Mouse (Mus musculus) cerebellum, postnatal 36 days (tissue): ENCODE measurements at regions not wholly inside any gene's neighbourhood (a gene's known extent, or its start where the extent isn't known, plus 50 kb on each side); places are given as distances from the start of the nearest gene placed in this dataset.

Experiments used
- DNase-seq, 2 experiments: peaks; one replicate each; pipeline ENCODE4 v3.0.0; 2021 to 2022; ENCODE audit warnings: mixed read lengths in 2 of 2

- DNase-seq: peak; percentile 6 to 7
Measured at GRCm38 (mm10) chr16:83250346-83250745, 422.2 kb downstream of the Gm21833 start.

GRCm38 (mm10) chr16:83254183-83254582, 426.0 kb downstream of the Gm21833 start:
- DNase-seq: no peak

DNA sequence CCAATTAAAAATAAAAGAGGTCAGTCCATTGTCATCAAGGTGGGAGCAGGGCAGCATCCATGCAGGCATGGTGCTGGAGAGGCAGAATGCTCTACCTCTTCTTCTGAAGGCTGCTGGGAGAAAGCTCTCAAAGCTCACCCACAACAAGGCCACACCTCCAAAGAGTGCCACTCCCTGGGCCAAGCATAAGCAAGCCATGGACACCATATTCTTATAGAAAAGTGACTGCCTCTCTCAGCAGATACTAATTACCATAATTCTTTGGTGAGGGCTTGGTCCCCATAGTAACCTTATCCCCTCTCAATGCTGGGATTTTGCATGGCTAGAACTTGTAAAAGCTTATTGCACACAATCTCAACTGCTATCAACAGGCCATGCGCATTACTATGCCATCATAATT, 443.7 kb downstream of the Gm21833 start:
- DNase-seq: no peak

DNA sequence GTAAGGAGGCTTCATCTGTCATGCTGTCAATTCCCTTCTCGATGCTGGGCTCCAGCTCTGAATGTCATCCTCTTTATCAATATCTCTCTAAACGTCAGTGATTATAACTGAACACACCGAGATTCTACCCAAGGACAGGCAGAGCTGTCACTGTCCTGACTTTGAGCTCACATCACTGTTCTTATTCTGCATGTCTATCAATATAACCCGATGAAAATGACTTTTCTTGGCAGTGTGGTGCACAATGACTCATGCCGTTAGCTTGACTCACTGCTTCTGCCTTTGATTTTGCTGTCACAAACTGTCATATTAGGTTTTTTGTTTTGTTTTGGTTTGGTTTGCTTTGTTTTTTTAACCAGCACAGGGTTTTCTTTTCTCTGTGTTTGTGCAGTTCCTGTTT, 488.1 kb downstream of the Gm21833 start:
- no peak for DNase-seq

DNA sequence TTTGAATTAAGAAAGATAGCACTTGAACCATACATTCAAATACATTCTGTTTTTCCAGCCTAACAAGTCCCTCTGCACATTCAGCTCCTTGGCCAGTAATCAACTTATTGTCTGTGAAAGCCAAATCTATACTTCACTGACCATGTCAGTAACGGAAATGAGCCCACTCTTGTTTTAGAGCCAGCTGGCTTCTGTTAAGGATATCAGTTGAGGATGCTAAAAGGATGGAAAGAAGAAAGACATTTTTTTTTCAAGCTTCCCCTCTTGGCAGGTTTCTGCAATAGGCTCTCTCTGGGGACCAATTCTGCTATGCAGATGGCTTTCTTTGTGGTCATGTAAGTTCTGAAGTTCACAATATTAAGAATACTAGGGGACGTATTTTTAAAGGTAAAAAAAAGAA, 498.6 kb downstream of the Gm21833 start:
- peak in 1 of 2 experiments; percentile 4 for DNase-seq

GRCm38 (mm10) chr16:83351069-83351468, 522.9 kb downstream of the Gm21833 start:
- no peak for DNase-seq

DNA sequence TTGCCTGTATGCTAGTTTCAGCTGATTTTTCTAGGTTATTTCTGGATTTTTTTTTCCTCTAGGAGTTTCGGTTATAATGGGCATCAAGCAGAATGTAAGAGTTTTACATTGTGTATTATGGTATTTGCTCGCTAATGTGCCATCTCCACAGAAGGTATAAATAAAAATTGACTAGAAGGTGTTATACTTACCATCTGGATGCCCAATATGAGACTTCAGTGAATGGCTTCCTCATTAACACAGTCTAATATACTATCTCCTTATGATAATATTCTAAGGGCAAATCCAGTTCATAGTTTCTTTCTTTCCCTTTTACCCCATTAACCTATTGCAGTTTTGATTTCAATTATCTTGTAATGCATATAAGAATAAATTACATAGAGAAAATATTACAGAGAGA, 566.4 kb downstream of the Gm21833 start:
- DNase-seq: no peak

DNA sequence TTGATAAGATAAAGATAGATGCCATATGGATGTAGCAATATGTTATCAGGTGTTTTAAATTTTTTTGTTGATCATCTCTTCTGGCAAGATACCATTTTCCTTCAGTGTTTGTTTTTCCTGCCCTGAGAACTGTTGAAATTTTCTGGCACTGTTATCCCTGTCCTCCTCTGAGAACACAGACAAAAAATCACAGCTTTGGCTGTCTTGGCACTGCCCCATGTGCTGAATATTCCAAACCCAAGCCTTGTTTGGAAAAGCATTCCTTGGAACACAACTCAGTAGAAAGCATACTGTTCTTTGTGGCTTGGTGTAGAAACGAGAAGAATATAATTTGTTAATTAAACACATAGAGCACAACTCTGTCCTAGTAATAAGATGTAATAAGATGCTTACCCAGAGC, 592.5 kb downstream of the Gm21833 start:
- DNase-seq: peak; percentile 81 to 85

GRCm38 (mm10) chr16:83423096-83423495, 594.9 kb downstream of the Gm21833 start:
- DNase-seq: no peak
